Mouse (Mus musculus): ENCODE data around the gene Sema5a. TPM values are rescaled to one million over a fixed set of nuclear protein-coding genes. Genes with fewer than 3 reads are reported as not detected.

Sema5a gene
- polyA plus RNA-seq, 1 experiment from 2014 or later, result 10.0 TPM

GRCm38 (mm10) chr15:32310834-32311233 is 66.2 kb downstream of the Sema5a start:
- Histone ChIP-seq H3K4me2 (ENCODE audit: low read length) (no peak overlapping the region), H3K9ac (ENCODE audit: low read length) (no peak overlapping the region), H3K4me3 (ENCODE audit: control insufficient read depth in 1 of 2, insufficient read depth in 1 of 2, low read depth in 1 of 2, low read length in 2 of 2) (no peak overlapping the region), H3K4me1 (ENCODE audit: control insufficient read depth in 2 of 2, insufficient read depth in 2 of 2, low read length in 2 of 2) (peaks cover 5 to 11% of the 10 kb centered on the region in 2 experiments; a peak in 3 of 4 replicates), H3K36me3 (ENCODE audit: control insufficient read depth, insufficient read depth, low read length) (no peaks in the 10 kb centered on the region), H3K27me3 (ENCODE audit: control insufficient read depth, insufficient read depth, low read length) (no peaks in the 10 kb centered on the region), H3K27ac (replicated peaks in 1 of 2; ENCODE audit: control insufficient read depth in 1 of 2, insufficient read depth in 1 of 2, low read depth in 2 of 2, low read length in 2 of 2) (no peak overlapping the region), H3K9me3 (ENCODE audit: control insufficient read depth, low read length) (no peaks in the 10 kb centered on the region)
- no peak for ATAC-seq (ENCODE audit: insufficient number of reproducible peaks, insufficient read depth, low FRiP score, low read depth)
- 85% methylated on average over 8 of the region's 8 CpGs for WGBS

GRCm38 (mm10) chr15:32311287-32311686 is 66.7 kb downstream of the Sema5a start:
- Histone ChIP-seq H3K9me3 (ENCODE audit: control insufficient read depth, low read length) (no peaks in the 10 kb centered on the region), H3K4me1 (ENCODE audit: control insufficient read depth in 2 of 2, insufficient read depth in 2 of 2, low read length in 2 of 2) (peaks cover 5 to 11% of the 10 kb centered on the region in 2 experiments; a peak in 3 of 4 replicates), H3K9ac (ENCODE audit: low read length) (no peak overlapping the region), H3K36me3 (ENCODE audit: control insufficient read depth, insufficient read depth, low read length) (no peaks in the 10 kb centered on the region), H3K4me2 (ENCODE audit: low read length) (no peak overlapping the region), H3K27ac (replicated peaks in 1 of 2; ENCODE audit: control insufficient read depth in 1 of 2, insufficient read depth in 1 of 2, low read depth in 2 of 2, low read length in 2 of 2) (no peak overlapping the region), H3K27me3 (ENCODE audit: control insufficient read depth, insufficient read depth, low read length) (no peaks in the 10 kb centered on the region), H3K4me3 (ENCODE audit: control insufficient read depth in 1 of 2, insufficient read depth in 1 of 2, low read depth in 1 of 2, low read length in 2 of 2) (no peak overlapping the region)
- WGBS, result 92% methylated on average over 8 of the region's 8 CpGs
- no peak for ATAC-seq (ENCODE audit: insufficient number of reproducible peaks, insufficient read depth, low FRiP score, low read depth)

- no peak for ATAC-seq (ENCODE audit: insufficient number of reproducible peaks, insufficient read depth, low FRiP score, low read depth)
- 59% methylated on average over 5 of the region's 5 CpGs for WGBS
- Histone ChIP-seq H3K9ac (ENCODE audit: low read length) (no peak overlapping the region), H3K27me3 (ENCODE audit: control insufficient read depth, insufficient read depth, low read length) (no peaks in the 10 kb centered on the region), H3K36me3 (ENCODE audit: control insufficient read depth, insufficient read depth, low read length) (no peaks in the 10 kb centered on the region), H3K4me1 (ENCODE audit: control insufficient read depth in 2 of 2, insufficient read depth in 2 of 2, low read length in 2 of 2) (peaks cover 0 to under 1% of the 10 kb centered on the region in 2 experiments; a peak in 1 of 4 replicates), H3K4me3 (ENCODE audit: control insufficient read depth in 1 of 2, insufficient read depth in 1 of 2, low read depth in 1 of 2, low read length in 2 of 2) (no peak overlapping the region), H3K27ac (replicated peaks in 1 of 2; ENCODE audit: control insufficient read depth in 1 of 2, insufficient read depth in 1 of 2, low read depth in 2 of 2, low read length in 2 of 2) (no peak overlapping the region), H3K9me3 (ENCODE audit: control insufficient read depth, low read length) (no peaks in the 10 kb centered on the region), H3K4me2 (ENCODE audit: low read length) (no peak overlapping the region)
Measured at GRCm38 (mm10) chr15:32317074-32317473, 72.5 kb downstream of the Sema5a start.

GRCm38 (mm10) chr15:32320739-32321138 is 76.1 kb downstream of the Sema5a start:
- Histone ChIP-seq H3K36me3 (ENCODE audit: control insufficient read depth, insufficient read depth, low read length) (no peaks in the 10 kb centered on the region), H3K9ac (ENCODE audit: low read length) (no peak overlapping the region), H3K4me1 (ENCODE audit: control insufficient read depth in 2 of 2, insufficient read depth in 2 of 2, low read length in 2 of 2) (no peaks in the 10 kb centered on the region), H3K27ac (replicated peaks in 1 of 2; ENCODE audit: control insufficient read depth in 1 of 2, insufficient read depth in 1 of 2, low read depth in 2 of 2, low read length in 2 of 2) (no peak overlapping the region), H3K4me2 (ENCODE audit: low read length) (no peak overlapping the region), H3K9me3 (ENCODE audit: control insufficient read depth, low read length) (no peaks in the 10 kb centered on the region), H3K4me3 (ENCODE audit: control insufficient read depth in 1 of 2, insufficient read depth in 1 of 2, low read depth in 1 of 2, low read length in 2 of 2) (no peak overlapping the region), H3K27me3 (ENCODE audit: control insufficient read depth, insufficient read depth, low read length) (no peaks in the 10 kb centered on the region)
- 92% methylated on average over 3 of the region's 3 CpGs for WGBS
- no peak for ATAC-seq (ENCODE audit: insufficient number of reproducible peaks, insufficient read depth, low FRiP score, low read depth)

- Histone ChIP-seq H3K9ac (ENCODE audit: low read length) (no peak overlapping the region), H3K27me3 (ENCODE audit: control insufficient read depth, insufficient read depth, low read length) (no peaks in the 10 kb centered on the region), H3K4me1 (ENCODE audit: control insufficient read depth in 2 of 2, insufficient read depth in 2 of 2, low read length in 2 of 2) (no peaks in the 10 kb centered on the region)
Measured at GRCm38 (mm10) chr15:32322455-32323220, 78.0 kb downstream of the Sema5a start.

GRCm38 (mm10) chr15:32323224-32323623 is 78.6 kb downstream of the Sema5a start:
- H3K36me3 ChIP-seq (ENCODE audit: control insufficient read depth, insufficient read depth, low read length), result no peaks in the 10 kb centered on the region
- H3K4me1 ChIP-seq (ENCODE audit: control insufficient read depth in 2 of 2, insufficient read depth in 2 of 2, low read length in 2 of 2), result no peaks in the 10 kb centered on the region
- no peak overlapping the region for H3K9ac ChIP-seq (ENCODE audit: low read length)
- no peak overlapping the region for H3K27ac ChIP-seq (replicated peaks in 1 of 2; ENCODE audit: control insufficient read depth in 1 of 2, insufficient read depth in 1 of 2, low read depth in 2 of 2, low read length in 2 of 2)
- 96% methylated on average over 4 of the region's 4 CpGs for WGBS
- no peak overlapping the region for H3K4me3 ChIP-seq (ENCODE audit: control insufficient read depth in 1 of 2, insufficient read depth in 1 of 2, low read depth in 1 of 2, low read length in 2 of 2)
- no peaks in the 10 kb centered on the region for H3K9me3 ChIP-seq (ENCODE audit: control insufficient read depth, low read length)
- no peak for ATAC-seq (ENCODE audit: insufficient number of reproducible peaks, insufficient read depth, low FRiP score, low read depth)
- H3K27me3 ChIP-seq (ENCODE audit: control insufficient read depth, insufficient read depth, low read length), result no peaks in the 10 kb centered on the region
- no peak overlapping the region for H3K4me2 ChIP-seq (ENCODE audit: low read length)

More at GRCm38 (mm10) chr15:32322455-32323220, 78.0 kb downstream of the Sema5a start:
- Histone ChIP-seq H3K36me3 (ENCODE audit: control insufficient read depth, insufficient read depth, low read length) (no peaks in the 10 kb centered on the region), H3K27ac (replicated peaks in 1 of 2; ENCODE audit: control insufficient read depth in 1 of 2, insufficient read depth in 1 of 2, low read depth in 2 of 2, low read length in 2 of 2) (no peak overlapping the region), H3K4me2 (ENCODE audit: low read length) (no peak overlapping the region), H3K4me3 (ENCODE audit: control insufficient read depth in 1 of 2, insufficient read depth in 1 of 2, low read depth in 1 of 2, low read length in 2 of 2) (no peak overlapping the region), H3K9me3 (ENCODE audit: control insufficient read depth, low read length) (no peaks in the 10 kb centered on the region)
- WGBS, result 77% methylated on average over 5 of the region's 5 CpGs
- ATAC-seq (ENCODE audit: insufficient number of reproducible peaks, insufficient read depth, low FRiP score, low read depth), result no peak

- H3K36me3 ChIP-seq (ENCODE audit: control insufficient read depth, insufficient read depth, low read length), result no peaks in the 10 kb centered on the region
- H3K27ac ChIP-seq (replicated peaks in 1 of 2; ENCODE audit: control insufficient read depth in 1 of 2, insufficient read depth in 1 of 2, low read depth in 2 of 2, low read length in 2 of 2), result no peak overlapping the region
- ATAC-seq (ENCODE audit: insufficient number of reproducible peaks, insufficient read depth, low FRiP score, low read depth), result no peak
- 70% methylated on average over 7 of the region's 7 CpGs for whole genome bisulfite sequencing
- peaks cover 0 to 1% of the 10 kb centered on the region in 2 experiments; a peak in 1 of 4 replicates for H3K4me1 ChIP-seq (ENCODE audit: control insufficient read depth in 2 of 2, insufficient read depth in 2 of 2, low read length in 2 of 2)
- H3K9me3 ChIP-seq (ENCODE audit: control insufficient read depth, low read length), result no peaks in the 10 kb centered on the region
- H3K27me3 ChIP-seq (ENCODE audit: control insufficient read depth, insufficient read depth, low read length), result no peaks in the 10 kb centered on the region
- H3K9ac ChIP-seq (ENCODE audit: low read length), result no peak overlapping the region
- no peak overlapping the region for H3K4me3 ChIP-seq (ENCODE audit: control insufficient read depth in 1 of 2, insufficient read depth in 1 of 2, low read depth in 1 of 2, low read length in 2 of 2)
- no peak overlapping the region for H3K4me2 ChIP-seq (ENCODE audit: low read length)
Measured at GRCm38 (mm10) chr15:32324105-32324504, 79.5 kb downstream of the Sema5a start.

All from heart, embryonic 14.5 days (tissue).